Comparison of ENCODE assay signal across 23 mouse cellular contexts in the genomic region with DNA sequence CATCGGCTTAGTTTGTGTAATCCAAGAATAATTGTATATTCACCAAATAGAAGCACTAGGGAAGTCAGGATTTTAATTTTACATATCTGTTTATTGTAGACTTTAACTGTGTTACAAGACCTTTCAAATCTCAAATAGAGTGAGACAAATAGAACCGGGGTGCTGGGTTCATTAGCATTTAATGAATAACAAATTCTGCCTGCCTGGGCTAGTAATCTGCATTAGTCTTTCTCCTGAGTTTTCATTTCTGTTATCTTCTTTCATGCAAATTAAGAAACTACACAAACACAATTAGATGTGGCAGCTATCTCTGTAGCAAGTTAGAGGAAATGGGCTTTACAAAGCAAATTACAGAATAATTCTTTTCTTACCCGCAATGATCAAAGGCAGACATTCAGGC.
A peak's percentile ranks its signal among the peaks of the same experiment; 100 is the strongest.
DNase-seq lines count a peak whose midpoint lies in the region; ATAC-seq and TF ChIP-seq lines count a peak whose summit lies in the region.
"Had no signal": no experiment of that assay in that cellular context is flagged by ENCODE, and none has a peak within 500 bp of the region (broad histone marks: within the 10 kb centered on the region; RNA-seq: fewer than 3 reads in every experiment).

No protein-coding gene starts in this region.

- H3K27ac ChIP-seq in forebrain, embryonic 11.5 days (ENCODE audit: low read depth, low read length): no peak overlapping the region
- H3K27ac ChIP-seq in forebrain, embryonic 10.5 days: no peak overlapping the region
- no peak overlapping the region for H3K27ac ChIP-seq in forebrain, embryonic 16.5 days (ENCODE audit: low read length)
- no peak overlapping the region for H3K27ac ChIP-seq in hindbrain, postnatal 0 days
- no peak overlapping the region for H3K27ac ChIP-seq in midbrain, postnatal 0 days (ENCODE audit: low read depth, low read length)
- no peak overlapping the region for H3K27ac ChIP-seq in kidney, adult 2 months (ENCODE audit: insufficient read depth, low read depth, low read length)
- H3K27ac ChIP-seq: embryonic facial prominence, embryonic 10.5 days; heart, embryonic 13.5 days; left cerebral cortex, adult 2 months; liver, embryonic 13.5 days; stomach, embryonic 15.5 days had no signal

- TF ChIP-seq CTCF in hindbrain, postnatal 0 days (IDR thresholded peaks at IDR 0.05; ENCODE audit: low read depth): no peak
- no peak for TF ChIP-seq CTCF in midbrain, postnatal 0 days (IDR thresholded peaks at IDR 0.05)
- no peak for TF ChIP-seq CTCF in kidney, adult 2 months (conservative IDR thresholded peaks at IDR 0.05; ENCODE audit: insufficient read depth, insufficient read length, low read depth, low read length)

- no peak overlapping the region for H3K4me2 ChIP-seq in forebrain, embryonic 11.5 days (ENCODE audit: low read depth, low read length, severe bottlenecking)
- H3K4me2 ChIP-seq in forebrain, embryonic 16.5 days (ENCODE audit: low read length): no peak overlapping the region
- no peak overlapping the region for H3K4me2 ChIP-seq in hindbrain, postnatal 0 days (ENCODE audit: low read depth, low read length)
- no peak overlapping the region for H3K4me2 ChIP-seq in midbrain, postnatal 0 days (ENCODE audit: low read depth, low read length, poor library complexity, severe bottlenecking)
- H3K4me2 ChIP-seq: heart, embryonic 13.5 days; liver, embryonic 13.5 days; stomach, embryonic 15.5 days had no signal

- no peak overlapping the region for H3K9ac ChIP-seq in forebrain, embryonic 11.5 days (ENCODE audit: low read length)
- no peak overlapping the region for H3K9ac ChIP-seq in forebrain, embryonic 16.5 days (replicated peaks; ENCODE audit: low read depth, low read length)
- H3K9ac ChIP-seq in hindbrain, postnatal 0 days (replicated peaks; ENCODE audit: low read length): no peak overlapping the region
- H3K9ac ChIP-seq in midbrain, postnatal 0 days (replicated peaks; ENCODE audit: low read length, poor library complexity, severe bottlenecking): no peak overlapping the region
- H3K9ac ChIP-seq: heart, embryonic 13.5 days; liver, embryonic 13.5 days; stomach, embryonic 15.5 days had no signal

- no peak overlapping the region for H3K4me3 ChIP-seq in forebrain, embryonic 11.5 days (ENCODE audit: low read depth, low read length)
- no peak overlapping the region for H3K4me3 ChIP-seq in forebrain, embryonic 10.5 days
- no peak overlapping the region for H3K4me3 ChIP-seq in forebrain, embryonic 16.5 days (replicated peaks; ENCODE audit: low read length)
- H3K4me3 ChIP-seq in hindbrain, postnatal 0 days (ENCODE audit: low read length): no peak overlapping the region
- no peak overlapping the region for H3K4me3 ChIP-seq in midbrain, postnatal 0 days (ENCODE audit: low read depth, low read length)
- no peak overlapping the region for H3K4me3 ChIP-seq in kidney, adult 2 months (ENCODE audit: insufficient read depth, low read depth, low read length)
- H3K4me3 ChIP-seq: embryonic facial prominence, embryonic 10.5 days; heart, embryonic 13.5 days; left cerebral cortex, adult 2 months; liver, embryonic 13.5 days; stomach, embryonic 15.5 days had no signal

- no peak for DNase-seq in forebrain, embryonic 11.5 days (ENCODE audit: low spot score)
- no peak for DNase-seq in forebrain, embryonic 10.5 days (ENCODE audit: extremely low spot score, low spot score)
- peak; percentile 11 for DNase-seq in hindbrain, postnatal 0 days (ENCODE audit: low spot score)
- peak; percentile 21 for DNase-seq in midbrain, postnatal 0 days (ENCODE audit: low spot score)
- DNase-seq in heart, postnatal 4 days: no peak
- DNase-seq in kidney, adult 2 months: no peak
- DNase-seq in adipocyte (ENCODE audit: low spot score): no peak
- DNase-seq: cerebellum, adult 2 months; gastrocnemius, postnatal 25 days; heart, adult 18-20 months; heart, postnatal 14 days; kidney, adult 11 months; kidney, postnatal 4 days; liver, embryonic 13.5 days; lung, adult 2 months; lung, postnatal 14 days; thymus, adult 18-20 months; thymus, postnatal 36 days had no signal

- no peaks in the 10 kb centered on the region for H3K4me1 ChIP-seq in forebrain, embryonic 11.5 days (replicated peaks; ENCODE audit: control insufficient read depth, insufficient read depth, low read length)
- peaks cover 13% of the 10 kb centered on the region for H3K4me1 ChIP-seq in forebrain, embryonic 10.5 days
- peaks cover 2% of the 10 kb centered on the region; the same call in 1 of the 2 replicates for H3K4me1 ChIP-seq in forebrain, embryonic 16.5 days (replicated peaks; ENCODE audit: control insufficient read depth, insufficient read depth, low read length)
- H3K4me1 ChIP-seq in hindbrain, postnatal 0 days (ENCODE audit: insufficient read depth, low read length): no peaks in the 10 kb centered on the region
- H3K4me1 ChIP-seq in midbrain, postnatal 0 days (ENCODE audit: insufficient read depth, low read length): no peaks in the 10 kb centered on the region
- H3K4me1 ChIP-seq in kidney, adult 2 months (ENCODE audit: control insufficient read depth, insufficient read depth, low read length): no peaks in the 10 kb centered on the region
- H3K4me1 ChIP-seq: embryonic facial prominence, embryonic 10.5 days; heart, embryonic 13.5 days; liver, embryonic 13.5 days; stomach, embryonic 15.5 days had no signal

- H3K36me3 ChIP-seq in forebrain, embryonic 11.5 days (ENCODE audit: control insufficient read depth, insufficient read depth, low read length): no peaks in the 10 kb centered on the region
- H3K36me3 ChIP-seq in forebrain, embryonic 10.5 days (replicated peaks): no peaks in the 10 kb centered on the region
- H3K36me3 ChIP-seq in forebrain, embryonic 16.5 days (ENCODE audit: control insufficient read depth, insufficient read depth): no peaks in the 10 kb centered on the region
- H3K36me3 ChIP-seq in hindbrain, postnatal 0 days (ENCODE audit: insufficient read depth, low read length): no peaks in the 10 kb centered on the region
- H3K36me3 ChIP-seq in midbrain, postnatal 0 days (ENCODE audit: insufficient read depth, low read length): no peaks in the 10 kb centered on the region
- no peaks in the 10 kb centered on the region for H3K36me3 ChIP-seq in kidney, adult 2 months (ENCODE audit: control insufficient read depth, insufficient read depth, low read length)
- H3K36me3 ChIP-seq: embryonic facial prominence, embryonic 10.5 days; heart, embryonic 13.5 days; liver, embryonic 13.5 days; stomach, embryonic 15.5 days had no signal

- ATAC-seq in forebrain, embryonic 11.5 days (replicated peaks; ENCODE audit: low FRiP score): 0 out of 2 replicates have a peak, but pooled peaks have one; percentile 18
- peak; percentile 95 for ATAC-seq in forebrain, embryonic 16.5 days
- no peak for ATAC-seq in hindbrain, postnatal 0 days
- ATAC-seq in midbrain, postnatal 0 days (ENCODE audit: low FRiP score): no peak

- H3K9me3 ChIP-seq in forebrain, embryonic 11.5 days (ENCODE audit: control insufficient read depth, low read length): no peaks in the 10 kb centered on the region
- no peaks in the 10 kb centered on the region for H3K9me3 ChIP-seq in forebrain, embryonic 10.5 days
- no peaks in the 10 kb centered on the region for H3K9me3 ChIP-seq in forebrain, embryonic 16.5 days (ENCODE audit: control insufficient read depth, low read length)
- no peaks in the 10 kb centered on the region for H3K9me3 ChIP-seq in hindbrain, postnatal 0 days (ENCODE audit: low read length)
- no peaks in the 10 kb centered on the region for H3K9me3 ChIP-seq in midbrain, postnatal 0 days (ENCODE audit: low read length)
- H3K9me3 ChIP-seq: embryonic facial prominence, embryonic 10.5 days; heart, embryonic 13.5 days; liver, embryonic 13.5 days; stomach, embryonic 15.5 days had no signal

- TF ChIP-seq POLR2A in kidney, adult 2 months (IDR thresholded peaks at IDR 0.05; ENCODE audit: low read depth, low read length): no peak

- no peaks in the 10 kb centered on the region for H3K27me3 ChIP-seq in forebrain, embryonic 11.5 days (ENCODE audit: control insufficient read depth, insufficient read depth, low read length)
- H3K27me3 ChIP-seq in forebrain, embryonic 10.5 days (ENCODE audit: poor library complexity, severe bottlenecking): no peaks in the 10 kb centered on the region
- no peaks in the 10 kb centered on the region for H3K27me3 ChIP-seq in forebrain, embryonic 16.5 days (replicated peaks; ENCODE audit: control insufficient read depth, insufficient read depth, low read length)
- no peaks in the 10 kb centered on the region for H3K27me3 ChIP-seq in hindbrain, postnatal 0 days (ENCODE audit: insufficient read depth, low read length)
- no peaks in the 10 kb centered on the region for H3K27me3 ChIP-seq in midbrain, postnatal 0 days (ENCODE audit: insufficient read depth, low read length)
- H3K27me3 ChIP-seq in kidney, adult 2 months (replicated peaks; ENCODE audit: control insufficient read depth, insufficient read depth, low read length): no peaks in the 10 kb centered on the region
- H3K27me3 ChIP-seq: heart, embryonic 13.5 days; liver, embryonic 13.5 days; stomach, embryonic 15.5 days had no signal

- WGBS in forebrain, embryonic 11.5 days: 37% methylated on average over 3 of the region's 3 CpGs
- 56% methylated on average over 3 of the region's 3 CpGs for WGBS in forebrain, embryonic 10.5 days
- WGBS in forebrain, embryonic 16.5 days: 15% methylated on average over 3 of the region's 3 CpGs
- WGBS in hindbrain, postnatal 0 days: 26% methylated on average over 3 of the region's 3 CpGs
- WGBS in midbrain, postnatal 0 days: 15% methylated on average over 3 of the region's 3 CpGs
- WGBS in kidney, adult 2 months: 61% methylated on average over 3 of the region's 3 CpGs

Comparison
In these comparisons a context has a peak if more than half of its experiments do, and no peak if none do; other contexts are left out.
1. ATAC-seq: peak in forebrain, embryonic 11.5 days (single experiment) and forebrain, embryonic 16.5 days (single experiment); none in hindbrain, postnatal 0 days (single experiment) and midbrain, postnatal 0 days (single experiment).
2. DNase-seq: peak in hindbrain, postnatal 0 days (single experiment) and midbrain, postnatal 0 days (single experiment); none in forebrain, embryonic 11.5 days (single experiment), forebrain, embryonic 10.5 days (single experiment), heart, postnatal 4 days (single experiment), kidney, adult 2 months (single experiment) and adipocyte (single experiment).